Mouse (Mus musculus) testis, adult 2 months (tissue): Measurements from ENCODE around the gene Rhpn2. TPM values are rescaled to one million over a fixed set of nuclear protein-coding genes. Genes with fewer than 3 reads are reported as not detected.

Experiments used
- H3K27ac ChIP-seq: fragments of 200-500 bp; 2 replicates; pipeline ENCODE4 v1.5.1; 2012; ENCODE audit warnings: low read depth, low read length; ENCODE audit not compliant: control insufficient read depth, insufficient read depth
- H3K27me3 ChIP-seq: fragments of 200-500 bp; 2 replicates; pipeline ENCODE4 v1.6.1; 2012; ENCODE audit warnings: mild to moderate bottlenecking, low read length, moderate library complexity; ENCODE audit not compliant: control insufficient read depth, insufficient read depth
- H3K36me3 ChIP-seq: fragments of 200-500 bp; 2 replicates; pipeline ENCODE4 v1.6.1; 2012; ENCODE audit warnings: mild to moderate bottlenecking, low read length; ENCODE audit not compliant: control insufficient read depth, insufficient read depth
- H3K4me1 ChIP-seq: fragments of 200-500 bp; 2 replicates; pipeline ENCODE4 v1.6.1; 2012; ENCODE audit warnings: low read length; ENCODE audit not compliant: control insufficient read depth, insufficient read depth
- H3K4me3 ChIP-seq: fragments of 200-500 bp; 2 replicates; pipeline ENCODE4 v1.5.1; 2012; ENCODE audit warnings: low read depth, mild to moderate bottlenecking, low read length, moderate library complexity, mixed read lengths; ENCODE audit not compliant: control insufficient read depth
- CTCF ChIP-seq: fragments of 200-500 bp; IDR thresholded peaks from 2 replicates; pipeline ENCODE4 v1.5.1; 2012; ENCODE audit warnings: low read depth, mild to moderate bottlenecking, inconsistent platforms, low read length, moderate library complexity; ENCODE audit not compliant: control insufficient read depth, insufficient read depth, insufficient replicate concordance
- POLR2A ChIP-seq: fragments of 200-500 bp; IDR thresholded peaks from 2 replicates; pipeline ENCODE4 v1.6.1; 2012; ENCODE audit warnings: low read depth, mild to moderate bottlenecking, inconsistent platforms, low read length, moderate library complexity; ENCODE audit not compliant: control insufficient read depth
- polyA plus RNA-seq: library from polyadenylated mRNA; depleted of rRNA; stranded (reverse); fragments of >200 nt; gene quantifications from 2 replicates; pipeline ENCODE4 v1.2.3, GENCODE M21; 2012

The Rhpn2 gene
- polyA plus RNA-seq, 1 experiment: 5.2 TPM

- Histone ChIP-seq H3K27me3 (no peaks in the 10 kb centered on the region; the same call in 1 of the 2 replicates), H3K36me3 (no peaks in the 10 kb centered on the region), H3K4me3 (peak overlapping the region; percentile 85), H3K4me1 (peaks cover 15% of the 10 kb centered on the region), H3K27ac (peak overlapping the region; percentile 23)
- TF ChIP-seq POLR2A: no peak
- no peak for TF ChIP-seq CTCF
These were observed 820 bp downstream of the Rhpn2 start for GRCm38 (mm10) chr7:35334527-35335452.

GRCm38 (mm10) chr7:35340196-35340595 is 6.2 kb downstream of the Rhpn2 start:
- no peaks in the 10 kb centered on the region; the same call in 1 of the 2 replicates for H3K27me3 ChIP-seq
- TF ChIP-seq CTCF (no peak), POLR2A (no peak)
- no peak overlapping the region for H3K27ac ChIP-seq
- no peaks in the 10 kb centered on the region for H3K4me1 ChIP-seq
- H3K4me3 ChIP-seq: no peak overlapping the region
- no peaks in the 10 kb centered on the region for H3K36me3 ChIP-seq

- no peak for TF ChIP-seq POLR2A
- TF ChIP-seq CTCF: no peak
- peak overlapping the region; percentile 33; the same call in 1 of the 2 replicates for H3K27ac ChIP-seq
- no peaks in the 10 kb centered on the region for H3K27me3 ChIP-seq
- no peaks in the 10 kb centered on the region for H3K36me3 ChIP-seq
- no peaks in the 10 kb centered on the region for H3K4me1 ChIP-seq
- no peak overlapping the region for H3K4me3 ChIP-seq
These were observed 7.3 kb downstream of the Rhpn2 start for GRCm38 (mm10) chr7:35341282-35341681.

GRCm38 (mm10) chr7:35342498-35342897 is 8.5 kb downstream of the Rhpn2 start:
- no peaks in the 10 kb centered on the region for H3K27me3 ChIP-seq
- TF ChIP-seq CTCF (no peak), POLR2A (no peak)
- H3K4me1 ChIP-seq: no peaks in the 10 kb centered on the region
- H3K27ac ChIP-seq: no peak overlapping the region
- H3K36me3 ChIP-seq: no peaks in the 10 kb centered on the region
- no peak overlapping the region for H3K4me3 ChIP-seq

- Histone ChIP-seq H3K27ac (no peak overlapping the region), H3K4me3 (no peak overlapping the region), H3K4me1 (no peaks in the 10 kb centered on the region), H3K27me3 (no peaks in the 10 kb centered on the region), H3K36me3 (no peaks in the 10 kb centered on the region)
- no peak for TF ChIP-seq CTCF
- no peak for TF ChIP-seq POLR2A
These were observed 10.9 kb downstream of the Rhpn2 start for GRCm38 (mm10) chr7:35344785-35345330.

- no peaks in the 10 kb centered on the region for H3K36me3 ChIP-seq
- H3K4me3 ChIP-seq: no peak overlapping the region
- no peaks in the 10 kb centered on the region for H3K27me3 ChIP-seq
- no peaks in the 10 kb centered on the region for H3K4me1 ChIP-seq
- TF ChIP-seq POLR2A: no peak
- TF ChIP-seq CTCF: no peak
- no peak overlapping the region for H3K27ac ChIP-seq
These were observed 14.1 kb downstream of the Rhpn2 start for GRCm38 (mm10) chr7:35347918-35348700.

- no peaks in the 10 kb centered on the region for H3K36me3 ChIP-seq
- H3K27me3 ChIP-seq: no peaks in the 10 kb centered on the region
- H3K27ac ChIP-seq: no peak overlapping the region
- H3K4me1 ChIP-seq: no peaks in the 10 kb centered on the region
- no peak for TF ChIP-seq POLR2A
- TF ChIP-seq CTCF: no peak
- H3K4me3 ChIP-seq: no peak overlapping the region
These were observed 15.1 kb downstream of the Rhpn2 start for GRCm38 (mm10) chr7:35349022-35349421.
